Mouse (Mus musculus) lung, embryonic 15.5 days (tissue): ENCODE data around the gene Sos2. TPM values are rescaled to one million over a fixed set of nuclear protein-coding genes. Genes with fewer than 3 reads are reported as not detected.

Source experiments
- ATAC-seq: fragments of 200-750 bp; cut with Nextera tagmentation; 2 replicates; pipeline ENCODE4 v1.8.0; 2017; ENCODE audit warnings: moderate number of reproducible peaks, borderline replicate concordance; ENCODE audit not compliant: low FRiP score, low TSS enrichment; ENCODE audit errors: extremely low read depth
- H3K27ac ChIP-seq: fragments of 300-500 bp; sonication (generic); 2 replicates; pipeline ENCODE4 v1.5.1; 2015; ENCODE audit warnings: moderate library complexity, mild to moderate bottlenecking, inconsistent platforms
- H3K27me3 ChIP-seq: fragments of 300-500 bp; sonication (generic); 2 replicates; pipeline ENCODE4 v1.6.1; 2015; ENCODE audit warnings: inconsistent platforms
- H3K36me3 ChIP-seq: fragments of 300-500 bp; sonication (generic); 2 replicates; pipeline ENCODE4 v1.6.1; 2015; ENCODE audit warnings: inconsistent platforms
- H3K4me1 ChIP-seq: fragments of 300-500 bp; sonication (generic); 2 replicates; pipeline ENCODE4 v1.6.1; 2015; ENCODE audit warnings: inconsistent platforms
- H3K4me2 ChIP-seq: fragments of 300-500 bp; sonication (generic); 2 replicates; pipeline ENCODE4 v1.6.1; 2015; ENCODE audit warnings: inconsistent platforms, mild to moderate bottlenecking, moderate library complexity
- H3K4me3 ChIP-seq: fragments of 300-500 bp; sonication (generic); 2 replicates; pipeline ENCODE4 v1.5.1; 2015; ENCODE audit warnings: mild to moderate bottlenecking, inconsistent platforms
- H3K9ac ChIP-seq: fragments of 300-500 bp; sonication (generic); 2 replicates; pipeline ENCODE4 v1.6.1; 2015; ENCODE audit warnings: inconsistent platforms
- H3K9me3 ChIP-seq: fragments of 300-500 bp; sonication (generic); 2 replicates; pipeline ENCODE4 v1.6.1; 2016; ENCODE audit warnings: inconsistent platforms
- WGBS: fragments of 180-500 bp; shearing (Covaris S2); methylation state at CpG from one replicate; pipeline ENCODE4 v1.1.7; 2015; 5-methylcytosine and 5-hydroxymethylcytosine counted together
- polyA plus RNA-seq: library from polyadenylated mRNA; unstranded; fragments of >200 nt; fragmentation: Nextera tagmentation; extraction: Ambion mirVana; gene quantifications from 2 replicates; pipeline ENCODE4 v1.2.1, GENCODE M21; 2015

Sos2 gene
- polyA plus RNA-seq, result 7.5 and 8.9 TPM in 2 replicates

GRCm38 (mm10) chr12:69681566-69682061, at the start of gene Sos2:
Gene Sos2 (minus strand): TSS chr12:69681852.
- Histone ChIP-seq H3K4me2 (peak within 1 kb of the TSS; percentile 83), H3K27ac (peak within 1 kb of the TSS; percentile 98), H3K4me3 (peak within 1 kb of the TSS; percentile 95), H3K9me3 (no peaks in the 10 kb centered on the region), H3K27me3 (no peaks in the 10 kb centered on the region), H3K36me3 (no peaks in the 10 kb centered on the region), H3K4me1 (peaks cover 25% of the 10 kb centered on the region), H3K9ac (peak within 1 kb of the TSS; percentile 91)
- WGBS, result under 1% methylated on average over 43 of the region's 85 CpGs
- peak; percentile 84 for ATAC-seq

GRCm38 (mm10) chr12:69730306-69730705, 48.7 kb upstream of the Sos2 start:
- H3K36me3 ChIP-seq, result no peaks in the 10 kb centered on the region
- H3K4me2 ChIP-seq, result no peak overlapping the region
- H3K27me3 ChIP-seq, result no peaks in the 10 kb centered on the region
- no peak overlapping the region for H3K9ac ChIP-seq
- no peak overlapping the region for H3K27ac ChIP-seq
- no peaks in the 10 kb centered on the region for H3K9me3 ChIP-seq
- H3K4me3 ChIP-seq, result no peak overlapping the region
- 81% methylated on average over 1 of the region's 1 CpGs for WGBS
- ATAC-seq, result no peak
- H3K4me1 ChIP-seq, result peaks cover 9% of the 10 kb centered on the region; the same call in 1 of the 2 replicates

GRCm38 (mm10) chr12:69729246-69729645, 47.6 kb upstream of the Sos2 start:
- H3K4me3 ChIP-seq, result no peak overlapping the region
- no peaks in the 10 kb centered on the region for H3K36me3 ChIP-seq
- H3K9me3 ChIP-seq, result no peaks in the 10 kb centered on the region
- H3K27ac ChIP-seq, result no peak overlapping the region
- no peaks in the 10 kb centered on the region for H3K27me3 ChIP-seq
- peaks cover 10% of the 10 kb centered on the region; the same call in 1 of the 2 replicates for H3K4me1 ChIP-seq
- no peak overlapping the region for H3K4me2 ChIP-seq
- no peak overlapping the region for H3K9ac ChIP-seq
- WGBS, result 89% methylated on average over 1 of the region's 1 CpGs
- no peak for ATAC-seq

- H3K36me3 ChIP-seq, result peaks cover 3% of the 10 kb centered on the region
- ATAC-seq, result peak; percentile 96
- peak within 1 kb of the TSS; percentile 85 for H3K27ac ChIP-seq
- under 1% methylated on average over 60 of the region's 60 CpGs for WGBS
- H3K4me2 ChIP-seq, result peak within 1 kb of the TSS; percentile 81
- H3K9ac ChIP-seq, result peak within 1 kb of the TSS; percentile 75
- H3K4me3 ChIP-seq, result peak within 1 kb of the TSS; percentile 79
- no peaks in the 10 kb centered on the region for H3K9me3 ChIP-seq
- no peaks in the 10 kb centered on the region for H3K27me3 ChIP-seq
- H3K4me1 ChIP-seq, result peaks cover 15% of the 10 kb centered on the region
Measured at GRCm38 (mm10) chr12:69724711-69725460, 43.2 kb upstream of the Sos2 start, which contains the start of the genes L2hgdh and Atp5s. Gene L2hgdh (minus strand): TSS chr12:69724873. Gene Atp5s (plus strand): TSS chr12:69724950.

- H3K36me3 ChIP-seq, result peaks cover 10% of the 10 kb centered on the region
- no peak overlapping the region; the same call in 1 of the 2 replicates for H3K27ac ChIP-seq
- H3K9ac ChIP-seq, result peak overlapping the region; percentile 59
- H3K27me3 ChIP-seq, result no peaks in the 10 kb centered on the region
- ATAC-seq, result no peak
- WGBS, result 3% methylated on average over 24 of the region's 24 CpGs
- H3K4me1 ChIP-seq, result peaks cover 15% of the 10 kb centered on the region
- H3K9me3 ChIP-seq, result no peaks in the 10 kb centered on the region
- peak overlapping the region; percentile 79 for H3K4me3 ChIP-seq
- peak overlapping the region; percentile 81 for H3K4me2 ChIP-seq
Measured at GRCm38 (mm10) chr12:69724018-69724710, 42.5 kb upstream of the Sos2 start.

GRCm38 (mm10) chr12:69723376-69723775, 41.7 kb upstream of the Sos2 start:
- Histone ChIP-seq H3K4me3 (peak overlapping the region; percentile 79), H3K27me3 (no peaks in the 10 kb centered on the region), H3K9me3 (no peaks in the 10 kb centered on the region), H3K4me1 (peaks cover 15% of the 10 kb centered on the region), H3K4me2 (peak overlapping the region; percentile 81), H3K9ac (no peak overlapping the region), H3K27ac (no peak overlapping the region), H3K36me3 (peaks cover 14% of the 10 kb centered on the region)
- no peak for ATAC-seq
- 41% methylated on average over 2 of the region's 2 CpGs for WGBS

- Histone ChIP-seq H3K27ac (no peak overlapping the region), H3K4me3 (no peak overlapping the region), H3K9ac (no peak overlapping the region), H3K4me2 (no peak overlapping the region), H3K27me3 (no peaks in the 10 kb centered on the region), H3K36me3 (peaks cover 17% of the 10 kb centered on the region), H3K9me3 (no peaks in the 10 kb centered on the region), H3K4me1 (peaks cover 15% of the 10 kb centered on the region)
- 94% methylated on average over 3 of the region's 3 CpGs for WGBS
- ATAC-seq, result no peak
Measured at GRCm38 (mm10) chr12:69722857-69723256, 41.2 kb upstream of the Sos2 start.

GRCm38 (mm10) chr12:69713628-69714027, 32.0 kb upstream of the Sos2 start:
- Histone ChIP-seq H3K4me2 (no peak overlapping the region), H3K4me3 (no peak overlapping the region), H3K9ac (no peak overlapping the region), H3K36me3 (peaks cover 8% of the 10 kb centered on the region), H3K27ac (no peak overlapping the region), H3K9me3 (no peaks in the 10 kb centered on the region), H3K27me3 (no peaks in the 10 kb centered on the region), H3K4me1 (no peaks in the 10 kb centered on the region)
- ATAC-seq, result no peak

GRCm38 (mm10) chr12:69704799-69705458, 23.3 kb upstream of the Sos2 start:
- Histone ChIP-seq H3K9ac (no peak overlapping the region), H3K36me3 (peaks cover 6% of the 10 kb centered on the region; the same call in 1 of the 2 replicates), H3K4me2 (no peak overlapping the region), H3K27me3 (no peaks in the 10 kb centered on the region), H3K4me1 (no peaks in the 10 kb centered on the region), H3K27ac (no peak overlapping the region), H3K4me3 (no peak overlapping the region), H3K9me3 (no peaks in the 10 kb centered on the region)
- no peak for ATAC-seq
- WGBS, result 73% methylated on average over 11 of the region's 11 CpGs

- no peak for ATAC-seq
- Histone ChIP-seq H3K4me3 (no peak overlapping the region), H3K9ac (no peak overlapping the region), H3K27ac (no peak overlapping the region), H3K9me3 (no peaks in the 10 kb centered on the region), H3K4me1 (no peaks in the 10 kb centered on the region), H3K36me3 (peaks cover 7% of the 10 kb centered on the region; the same call in 1 of the 2 replicates), H3K4me2 (no peak overlapping the region), H3K27me3 (no peaks in the 10 kb centered on the region)
- WGBS, result 80% methylated on average over 6 of the region's 6 CpGs
Measured at GRCm38 (mm10) chr12:69698352-69698751, 16.7 kb upstream of the Sos2 start.

- no peak overlapping the region for H3K4me3 ChIP-seq
- 74% methylated on average over 5 of the region's 5 CpGs for WGBS
Measured at GRCm38 (mm10) chr12:69696746-69697145, 15.1 kb upstream of the Sos2 start.

More at GRCm38 (mm10) chr12:69696746-69697145, 15.1 kb upstream of the Sos2 start:
- Histone ChIP-seq H3K4me2 (no peak overlapping the region), H3K27me3 (no peaks in the 10 kb centered on the region), H3K27ac (no peak overlapping the region), H3K36me3 (peaks cover 6% of the 10 kb centered on the region; the same call in 1 of the 2 replicates), H3K9ac (no peak overlapping the region), H3K9me3 (no peaks in the 10 kb centered on the region), H3K4me1 (no peaks in the 10 kb centered on the region)
- ATAC-seq, result no peak
